Mouse (Mus musculus): Measurements from ENCODE around the gene Lzts2.

- TF ChIP-seq CTCF (IDR thresholded peaks at IDR 0.05; ENCODE audit: insufficient read depth, low read length) (no peak), POLR2A (IDR thresholded peaks at IDR 0.05; ENCODE audit: borderline replicate concordance, extremely low read depth, low read depth, low read length) (no peak)
These were observed 2.0 kb upstream of the Lzts2 start for GRCm38 (mm10) chr19:45012219-45012618.
